Mouse (Mus musculus) adrenal gland, postnatal 4 days (tissue): Measurements from ENCODE around the gene Prkaa2. TPM values are rescaled to one million over a fixed set of nuclear protein-coding genes. Genes with fewer than 3 reads are reported as not detected.

Experiments used
- DNase-seq, 2 experiments: peaks; one replicate each; pipeline ENCODE4 v3.0.0; 2021 to 2022; ENCODE audit warnings: low spot score in 2 of 2, mixed read lengths in 2 of 2
- total RNA-seq, 2 experiments: library from RNA; stranded (reverse); gene quantifications; 2 replicates each; pipeline ENCODE4 v1.2.3; 2021

Gene Prkaa2
- total RNA-seq, 2 experiments from 2014 or later, result 5.9 to 7.7 TPM

- no peak for DNase-seq
These were observed 447 bp upstream of the Prkaa2 start for GRCm38 (mm10) chr4:105109990-105110683.

- no peak for DNase-seq
These were observed 970 bp downstream of the Prkaa2 start for GRCm38 (mm10) chr4:105108641-105109198.

GRCm38 (mm10) chr4:105107943-105108640, 1.6 kb downstream of the Prkaa2 start:
- no peak for DNase-seq

GRCm38 (mm10) chr4:105104099-105104872, 5.4 kb downstream of the Prkaa2 start:
- DNase-seq, result no peak

GRCm38 (mm10) chr4:105101337-105101688, 8.4 kb downstream of the Prkaa2 start:
- no peak for DNase-seq

GRCm38 (mm10) chr4:105100508-105101336, 9.0 kb downstream of the Prkaa2 start:
- DNase-seq, result no peak

GRCm38 (mm10) chr4:105098660-105099059, 11.0 kb downstream of the Prkaa2 start:
- DNase-seq, result no peak

GRCm38 (mm10) chr4:105098158-105098557, 11.5 kb downstream of the Prkaa2 start:
- no peak for DNase-seq

GRCm38 (mm10) chr4:105095316-105095715, 14.4 kb downstream of the Prkaa2 start:
- no peak for DNase-seq

GRCm38 (mm10) chr4:105093951-105094350, 15.7 kb downstream of the Prkaa2 start:
- no peak for DNase-seq

GRCm38 (mm10) chr4:105090417-105090816, 19.3 kb downstream of the Prkaa2 start:
- DNase-seq, result no peak

- DNase-seq, result no peak
These were observed 20.3 kb downstream of the Prkaa2 start for GRCm38 (mm10) chr4:105089386-105089785.

- no peak for DNase-seq
These were observed 21.0 kb downstream of the Prkaa2 start for GRCm38 (mm10) chr4:105088671-105089070.

- no peak for DNase-seq
These were observed 33.5 kb downstream of the Prkaa2 start for GRCm38 (mm10) chr4:105076152-105076551.

GRCm38 (mm10) chr4:105071761-105072427, 37.8 kb downstream of the Prkaa2 start:
- DNase-seq, result no peak

GRCm38 (mm10) chr4:105070982-105071381, 38.7 kb downstream of the Prkaa2 start:
- peak; percentile 9 to 25 for DNase-seq

GRCm38 (mm10) chr4:105051291-105051690, 58.4 kb downstream of the Prkaa2 start:
- DNase-seq, result no peak

- DNase-seq, result no peak
These were observed 59.6 kb downstream of the Prkaa2 start for GRCm38 (mm10) chr4:105050041-105050440.

- no peak for DNase-seq
These were observed 75.4 kb downstream of the Prkaa2 start for GRCm38 (mm10) chr4:105034259-105034658.

- no peak for DNase-seq
These were observed 76.5 kb downstream of the Prkaa2 start for GRCm38 (mm10) chr4:105033153-105033552.
